Mouse (Mus musculus): Measurements from ENCODE around the gene Robo3.

DNA sequence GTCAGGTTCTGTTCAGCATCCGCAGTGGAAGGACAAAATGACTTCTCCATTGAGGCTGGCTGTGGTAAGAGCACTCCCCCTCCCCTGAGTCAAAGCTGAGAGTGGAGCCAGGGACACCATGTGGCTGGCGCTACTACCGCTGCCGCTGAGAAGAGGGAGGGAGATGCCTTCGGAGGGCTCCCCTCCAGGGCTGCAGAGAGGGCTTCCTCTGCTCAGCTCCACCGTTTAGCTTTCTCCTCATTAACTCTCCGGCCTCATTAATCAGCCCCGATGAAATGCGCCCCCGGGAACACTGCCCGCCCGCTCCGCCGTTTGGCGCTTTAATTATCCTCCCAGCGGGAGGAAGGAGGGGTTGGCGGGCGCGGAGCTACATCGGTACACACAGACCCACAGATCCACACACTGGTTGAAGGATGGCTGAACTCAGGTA, 23.4 kb upstream of the Robo3 start:
- TF ChIP-seq CTCF (IDR thresholded peaks at IDR 0.05; ENCODE audit: low read depth): no peak
- no peak for TF ChIP-seq EP300 (IDR thresholded peaks at IDR 0.05; ENCODE audit: low read depth)
